Mouse (Mus musculus): ENCODE measurements around the gene Pygl. TPM values are rescaled to one million over a fixed set of nuclear protein-coding genes. Genes with fewer than 3 reads are reported as not detected.

Pygl gene
- 100 to 1,000 TPM; 717 to 830 TPM for total RNA-seq (2023)

GRCm38 (mm10) chr12:70231294-70231693, at the start of gene Pygl:
Pygl (minus strand) TSS chr12:70231488.

GRCm38 (mm10) chr12:70153842-70154241, 77.4 kb downstream of the Pygl start, which contains the start of gene Abhd12b:
Abhd12b (plus strand) TSS chr12:70154142.

Other genes with a start within 250 kb of the Pygl start
- gene Sav1, start 244.5 kb downstream of the Pygl start, total RNA-seq (2023), result 10 to 100 TPM; 30.7 to 33.0 TPM
- gene Nin, start 117.8 kb downstream of the Pygl start, total RNA-seq (2023), result 100 to 1,000 TPM; 282 TPM
- not detected for gene Abhd12b, start 77.3 kb downstream of the Pygl start, total RNA-seq (2023)
- under 1 TPM; 0.15 to 0.18 TPM for gene Trim9, start 116.1 kb upstream of the Pygl start, total RNA-seq (2023)
- 10 to 100 TPM; 25.4 to 29.3 TPM for gene Tmx1, start 221.6 kb upstream of the Pygl start, total RNA-seq (2023)

Measured in neutrophil, adult 59 days (primary cell).